Mouse (Mus musculus): ENCODE data around the gene Banp. TPM values are rescaled to one million over a fixed set of nuclear protein-coding genes. Genes with fewer than 3 reads are reported as not detected.

The Banp gene
- polyA plus RNA-seq, 1 experiment from 2014 or later = 50.7 TPM

GRCm38 (mm10) chr8:121991611-121992010 lies 42.1 kb downstream of the Banp start:
- peaks cover 34% of the 10 kb centered on the region for H3K36me3 ChIP-seq (ENCODE audit: insufficient read depth, low read length)

GRCm38 (mm10) chr8:121992911-121993310 lies 43.4 kb downstream of the Banp start:
- H3K4me1 ChIP-seq (ENCODE audit: insufficient read depth, low read length) = no peaks in the 10 kb centered on the region
- H3K4me3 ChIP-seq (ENCODE audit: low read length) = no peak overlapping the region
- no peaks in the 10 kb centered on the region for H3K27me3 ChIP-seq (ENCODE audit: insufficient read depth, low read length)
- H3K9ac ChIP-seq (replicated peaks; ENCODE audit: low read length) = no peak overlapping the region
- H3K4me2 ChIP-seq (replicated peaks; ENCODE audit: low read depth, low read length) = no peak overlapping the region
- no peaks in the 10 kb centered on the region for H3K9me3 ChIP-seq (ENCODE audit: low read length)
- 83% methylated on average over 4 of the region's 4 CpGs for WGBS
- no peak overlapping the region for H3K27ac ChIP-seq (ENCODE audit: low read length)
- H3K36me3 ChIP-seq (ENCODE audit: insufficient read depth, low read length) = peaks cover 45% of the 10 kb centered on the region
- no peak for ATAC-seq (ENCODE audit: low FRiP score, low TSS enrichment)

More at GRCm38 (mm10) chr8:121991611-121992010, 42.1 kb downstream of the Banp start:
- ATAC-seq (ENCODE audit: low FRiP score, low TSS enrichment) = no peak
- Histone ChIP-seq H3K4me2 (replicated peaks; ENCODE audit: low read depth, low read length) (no peak overlapping the region), H3K4me3 (ENCODE audit: low read length) (no peak overlapping the region), H3K9ac (replicated peaks; ENCODE audit: low read length) (no peak overlapping the region), H3K4me1 (ENCODE audit: insufficient read depth, low read length) (no peaks in the 10 kb centered on the region), H3K27me3 (ENCODE audit: insufficient read depth, low read length) (no peaks in the 10 kb centered on the region), H3K27ac (ENCODE audit: low read length) (no peak overlapping the region), H3K9me3 (ENCODE audit: low read length) (no peaks in the 10 kb centered on the region)
- WGBS = 82% methylated on average over 7 of the region's 7 CpGs

- WGBS = 66% methylated on average over 4 of the region's 4 CpGs
- no peak for ATAC-seq (ENCODE audit: low FRiP score, low TSS enrichment)
These were observed 45.6 kb downstream of the Banp start for GRCm38 (mm10) chr8:121995112-121995511.

GRCm38 (mm10) chr8:121995895-121996294 lies 46.3 kb downstream of the Banp start:
- Histone ChIP-seq H3K9me3 (ENCODE audit: low read length) (no peaks in the 10 kb centered on the region), H3K4me1 (ENCODE audit: insufficient read depth, low read length) (no peaks in the 10 kb centered on the region), H3K36me3 (ENCODE audit: insufficient read depth, low read length) (peaks cover 45% of the 10 kb centered on the region), H3K4me3 (ENCODE audit: low read length) (no peak overlapping the region), H3K27me3 (ENCODE audit: insufficient read depth, low read length) (no peaks in the 10 kb centered on the region), H3K9ac (replicated peaks; ENCODE audit: low read length) (no peak overlapping the region), H3K27ac (ENCODE audit: low read length) (no peak overlapping the region), H3K4me2 (replicated peaks; ENCODE audit: low read depth, low read length) (no peak overlapping the region)
- no peak for ATAC-seq (ENCODE audit: low FRiP score, low TSS enrichment)
- WGBS = 72% methylated on average over 3 of the region's 3 CpGs

More at GRCm38 (mm10) chr8:121995112-121995511, 45.6 kb downstream of the Banp start:
- H3K36me3 ChIP-seq (ENCODE audit: insufficient read depth, low read length) = peaks cover 45% of the 10 kb centered on the region
- H3K27ac ChIP-seq (ENCODE audit: low read length) = no peak overlapping the region
- no peaks in the 10 kb centered on the region for H3K4me1 ChIP-seq (ENCODE audit: insufficient read depth, low read length)
- no peaks in the 10 kb centered on the region for H3K9me3 ChIP-seq (ENCODE audit: low read length)
- H3K27me3 ChIP-seq (ENCODE audit: insufficient read depth, low read length) = no peaks in the 10 kb centered on the region
- H3K9ac ChIP-seq (replicated peaks; ENCODE audit: low read length) = no peak overlapping the region
- H3K4me2 ChIP-seq (replicated peaks; ENCODE audit: low read depth, low read length) = no peak overlapping the region
- H3K4me3 ChIP-seq (ENCODE audit: low read length) = no peak overlapping the region

- Histone ChIP-seq H3K36me3 (ENCODE audit: insufficient read depth, low read length) (peaks cover 57% of the 10 kb centered on the region), H3K4me1 (ENCODE audit: insufficient read depth, low read length) (no peaks in the 10 kb centered on the region), H3K9ac (replicated peaks; ENCODE audit: low read length) (no peak overlapping the region), H3K4me3 (ENCODE audit: low read length) (no peak overlapping the region), H3K9me3 (ENCODE audit: low read length) (no peaks in the 10 kb centered on the region), H3K27ac (ENCODE audit: low read length) (no peak overlapping the region), H3K4me2 (replicated peaks; ENCODE audit: low read depth, low read length) (no peak overlapping the region), H3K27me3 (ENCODE audit: insufficient read depth, low read length) (no peaks in the 10 kb centered on the region)
- WGBS = 91% methylated on average over 4 of the region's 4 CpGs
- no peak for ATAC-seq (ENCODE audit: low FRiP score, low TSS enrichment)
These were observed 49.1 kb downstream of the Banp start for GRCm38 (mm10) chr8:121998631-121999030.

- no peak for ATAC-seq (ENCODE audit: low FRiP score, low TSS enrichment)
These were observed 49.7 kb downstream of the Banp start for GRCm38 (mm10) chr8:121999211-121999610.

GRCm38 (mm10) chr8:122001339-122002115 lies 52.0 kb downstream of the Banp start:
- Histone ChIP-seq H3K4me3 (ENCODE audit: low read length) (no peak overlapping the region), H3K9me3 (ENCODE audit: low read length) (no peaks in the 10 kb centered on the region), H3K4me2 (replicated peaks; ENCODE audit: low read depth, low read length) (no peak overlapping the region), H3K4me1 (ENCODE audit: insufficient read depth, low read length) (no peaks in the 10 kb centered on the region), H3K27me3 (ENCODE audit: insufficient read depth, low read length) (no peaks in the 10 kb centered on the region), H3K36me3 (ENCODE audit: insufficient read depth, low read length) (peaks cover 62% of the 10 kb centered on the region), H3K27ac (ENCODE audit: low read length) (no peak overlapping the region), H3K9ac (replicated peaks; ENCODE audit: low read length) (no peak overlapping the region)
- ATAC-seq (ENCODE audit: low FRiP score, low TSS enrichment) = no peak
- 89% methylated on average over 15 of the region's 15 CpGs for WGBS

More at GRCm38 (mm10) chr8:121999211-121999610, 49.7 kb downstream of the Banp start:
- H3K27ac ChIP-seq (ENCODE audit: low read length) = no peak overlapping the region
- H3K36me3 ChIP-seq (ENCODE audit: insufficient read depth, low read length) = peaks cover 59% of the 10 kb centered on the region
- H3K4me1 ChIP-seq (ENCODE audit: insufficient read depth, low read length) = no peaks in the 10 kb centered on the region
- H3K27me3 ChIP-seq (ENCODE audit: insufficient read depth, low read length) = no peaks in the 10 kb centered on the region
- no peak overlapping the region for H3K4me2 ChIP-seq (replicated peaks; ENCODE audit: low read depth, low read length)
- no peak overlapping the region for H3K4me3 ChIP-seq (ENCODE audit: low read length)
- 87% methylated on average over 5 of the region's 5 CpGs for WGBS
- H3K9ac ChIP-seq (replicated peaks; ENCODE audit: low read length) = no peak overlapping the region
- no peaks in the 10 kb centered on the region for H3K9me3 ChIP-seq (ENCODE audit: low read length)

- H3K9me3 ChIP-seq (ENCODE audit: low read length) = no peaks in the 10 kb centered on the region
- WGBS = 87% methylated on average over 8 of the region's 8 CpGs
- no peak for ATAC-seq (ENCODE audit: low FRiP score, low TSS enrichment)
- H3K4me2 ChIP-seq (replicated peaks; ENCODE audit: low read depth, low read length) = no peak overlapping the region
- H3K9ac ChIP-seq (replicated peaks; ENCODE audit: low read length) = no peak overlapping the region
- H3K27me3 ChIP-seq (ENCODE audit: insufficient read depth, low read length) = no peaks in the 10 kb centered on the region
- peaks cover 57% of the 10 kb centered on the region for H3K36me3 ChIP-seq (ENCODE audit: insufficient read depth, low read length)
- no peaks in the 10 kb centered on the region for H3K4me1 ChIP-seq (ENCODE audit: insufficient read depth, low read length)
- H3K4me3 ChIP-seq (ENCODE audit: low read length) = no peak overlapping the region
- H3K27ac ChIP-seq (ENCODE audit: low read length) = no peak overlapping the region
These were observed 54.1 kb downstream of the Banp start for GRCm38 (mm10) chr8:122003646-122004045.

GRCm38 (mm10) chr8:122004131-122004530 lies 54.6 kb downstream of the Banp start:
- Histone ChIP-seq H3K4me1 (ENCODE audit: insufficient read depth, low read length) (no peaks in the 10 kb centered on the region), H3K4me2 (replicated peaks; ENCODE audit: low read depth, low read length) (no peak overlapping the region), H3K36me3 (ENCODE audit: insufficient read depth, low read length) (peaks cover 54% of the 10 kb centered on the region), H3K9me3 (ENCODE audit: low read length) (no peaks in the 10 kb centered on the region), H3K4me3 (ENCODE audit: low read length) (no peak overlapping the region), H3K9ac (replicated peaks; ENCODE audit: low read length) (no peak overlapping the region), H3K27me3 (ENCODE audit: insufficient read depth, low read length) (no peaks in the 10 kb centered on the region), H3K27ac (ENCODE audit: low read length) (no peak overlapping the region)
- 91% methylated on average over 5 of the region's 5 CpGs for WGBS
- ATAC-seq (ENCODE audit: low FRiP score, low TSS enrichment) = no peak

- Histone ChIP-seq H3K9me3 (ENCODE audit: low read length) (no peaks in the 10 kb centered on the region), H3K9ac (replicated peaks; ENCODE audit: low read length) (no peak overlapping the region), H3K4me1 (ENCODE audit: insufficient read depth, low read length) (no peaks in the 10 kb centered on the region), H3K27me3 (ENCODE audit: insufficient read depth, low read length) (no peaks in the 10 kb centered on the region), H3K27ac (ENCODE audit: low read length) (no peak overlapping the region), H3K4me2 (replicated peaks; ENCODE audit: low read depth, low read length) (no peak overlapping the region), H3K36me3 (ENCODE audit: insufficient read depth, low read length) (peaks cover 52% of the 10 kb centered on the region), H3K4me3 (ENCODE audit: low read length) (no peak overlapping the region)
- ATAC-seq (ENCODE audit: low FRiP score, low TSS enrichment) = no peak
- WGBS = 74% methylated on average over 25 of the region's 25 CpGs
These were observed 56.1 kb downstream of the Banp start for GRCm38 (mm10) chr8:122005422-122006204.
